Mouse (Mus musculus) cerebellum, adult 11-12 months (tissue): Measurements from ENCODE around the gene Usp49.
"Not testable (repeated sequence)": the region's sequence is repeated elsewhere in the genome, so short reads cannot be mapped to it uniquely, and the experiment has no call there.

Source experiments
- DNase-seq: peaks from one replicate; pipeline ENCODE4 v3.0.0; 2022

Usp49 gene

GRCm38 (mm10) chr17:47610849-47611660, 19.4 kb upstream of the Usp49 start, which contains the start of the genes Bysl, Med20 and Gm20517:
TSS of gene Bysl (minus strand) at chr17:47611492.
TSS of gene Med20 (plus strand) at chr17:47611582.
TSS of gene Gm20517 (plus strand) at chr17:47611589.
- DNase-seq = peak; percentile 96

- no peak for DNase-seq
Observed at GRCm38 (mm10) chr17:47611661-47611982, 18.9 kb upstream of the Usp49 start.

GRCm38 (mm10) chr17:47614018-47614417, 16.5 kb upstream of the Usp49 start:
- DNase-seq = no peak

GRCm38 (mm10) chr17:47616119-47616518, 14.4 kb upstream of the Usp49 start:
- no peak for DNase-seq

GRCm38 (mm10) chr17:47616652-47617051, 13.8 kb upstream of the Usp49 start:
- DNase-seq = no peak

GRCm38 (mm10) chr17:47617605-47618307, 12.7 kb upstream of the Usp49 start:
- DNase-seq = no peak

- no peak for DNase-seq
Observed at GRCm38 (mm10) chr17:47618556-47619311, 11.8 kb upstream of the Usp49 start.

GRCm38 (mm10) chr17:47622912-47623554, 7.5 kb upstream of the Usp49 start:
- no peak for DNase-seq

- not testable (repeated sequence) for DNase-seq
Observed at GRCm38 (mm10) chr17:47624572-47624971, 5.9 kb upstream of the Usp49 start.

- DNase-seq = no peak
Observed at GRCm38 (mm10) chr17:47625088-47625487, 5.4 kb upstream of the Usp49 start.

GRCm38 (mm10) chr17:47626031-47626430, 4.5 kb upstream of the Usp49 start:
- no peak for DNase-seq

- DNase-seq = no peak
Observed at GRCm38 (mm10) chr17:47627791-47628190, 2.7 kb upstream of the Usp49 start.

- DNase-seq = peak; percentile 95
Observed at GRCm38 (mm10) chr17:47628851-47629676, 1.4 kb upstream of the Usp49 start.

GRCm38 (mm10) chr17:47629717-47630677, 493 bp upstream of the Usp49 start:
- peak; percentile 81 for DNase-seq

GRCm38 (mm10) chr17:47632181-47632840, 1.8 kb downstream of the Usp49 start:
- no peak for DNase-seq

- DNase-seq = no peak
Observed at GRCm38 (mm10) chr17:47633999-47634770, 3.7 kb downstream of the Usp49 start.

- no peak for DNase-seq
Observed at GRCm38 (mm10) chr17:47642992-47643391, 12.5 kb downstream of the Usp49 start.

GRCm38 (mm10) chr17:47646683-47647082, 16.2 kb downstream of the Usp49 start:
- DNase-seq = no peak

GRCm38 (mm10) chr17:47648966-47649365, 18.5 kb downstream of the Usp49 start:
- no peak for DNase-seq
